Mouse (Mus musculus) megakaryocyte, adult 5-6 weeks (primary cell): ENCODE results near the gene Cyp2c55. TPM values are rescaled to one million over a fixed set of nuclear protein-coding genes. Genes with fewer than 3 reads are reported as not detected.
A peak's percentile ranks its signal among the peaks of the same experiment; 100 is the strongest.

Source experiments
- ATAC-seq: 2 replicates; pipeline ENCODE4 v1.8.0; 2016; ENCODE audit warnings: mild to moderate bottlenecking, inconsistent platforms; ENCODE audit not compliant: poor library complexity, severe bottlenecking
- total RNA-seq, 2 experiments: library from RNA; stranded (forward) in 1 of 2; stranded (reverse) in 1 of 2; fragments of 153-499, 151-499 nt in 1 of 2; fragments of 221-1000, 200-1000 nt in 1 of 2; gene quantifications; 2 replicates each; pipeline versions ENCODE4 v1.2.3 to v1.2.4; 2015 to 2017

The Cyp2c55 gene
- total RNA-seq (2015) = not detected in 2 replicates
- total RNA-seq (2017) = not detected in 2 replicates

DNA sequence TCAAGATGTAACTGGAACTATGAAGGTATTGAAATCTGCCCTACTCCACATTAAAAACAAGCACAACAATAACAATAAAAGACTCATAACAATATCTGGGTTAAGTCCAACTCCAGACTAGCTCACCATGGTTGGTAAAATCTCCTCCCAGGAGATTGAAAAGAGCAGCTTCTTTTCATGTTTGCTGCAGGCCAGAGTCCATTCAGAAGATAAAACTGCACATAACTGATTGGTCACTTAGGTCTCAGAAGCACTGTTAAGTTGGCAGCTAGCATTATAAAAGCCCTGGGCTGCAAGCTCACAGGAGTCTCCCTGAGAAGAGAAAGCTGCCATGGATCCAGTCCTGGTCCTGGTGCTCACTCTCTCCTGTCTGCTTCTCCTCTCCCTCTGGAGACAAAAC, at the start of gene Cyp2c55:
TSS of gene Cyp2c55 (plus strand) at position 305 of the 400 bp plus-strand sequence.
- no peak for ATAC-seq

DNA sequence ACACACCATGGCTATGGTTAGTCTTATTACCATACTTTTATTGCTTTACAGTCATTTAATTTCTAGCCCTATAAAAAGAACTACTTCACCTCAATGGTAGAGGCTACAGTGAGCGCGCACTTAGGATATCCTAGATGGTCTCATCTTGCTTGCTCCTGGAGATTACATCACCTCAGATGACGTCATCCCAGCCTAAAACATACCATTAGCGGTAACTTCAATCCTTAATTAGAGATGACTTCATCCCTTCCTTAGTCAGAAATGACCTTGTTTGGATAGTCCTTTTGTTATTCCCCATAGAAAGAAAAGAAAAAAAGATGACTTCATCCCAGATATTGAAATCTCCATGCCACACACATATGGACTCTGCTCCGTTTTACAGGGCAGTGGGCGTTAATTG, 36.1 kb upstream of the Cyp2c55 start:
- ATAC-seq = no peak

DNA sequence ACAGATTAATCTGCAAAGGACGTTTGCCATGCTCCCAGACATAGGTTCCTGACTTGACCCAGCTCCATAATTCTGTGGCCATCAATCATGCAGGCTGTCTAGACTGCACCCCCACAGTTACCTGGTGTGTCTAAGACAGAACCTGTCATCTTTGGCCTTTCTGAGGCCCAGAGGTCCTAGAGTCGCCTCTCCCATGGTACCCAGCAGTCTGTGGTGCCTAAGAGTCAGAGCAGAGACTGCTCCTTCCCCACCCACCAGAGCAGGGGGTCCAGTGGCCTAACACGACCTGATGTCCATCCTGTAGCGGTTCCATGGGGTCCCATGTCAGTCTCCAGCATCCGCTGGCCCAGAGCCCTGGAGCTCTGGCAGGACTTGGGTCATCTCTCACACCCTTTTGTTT, 34.2 kb upstream of the Cyp2c55 start:
- no peak for ATAC-seq

DNA sequence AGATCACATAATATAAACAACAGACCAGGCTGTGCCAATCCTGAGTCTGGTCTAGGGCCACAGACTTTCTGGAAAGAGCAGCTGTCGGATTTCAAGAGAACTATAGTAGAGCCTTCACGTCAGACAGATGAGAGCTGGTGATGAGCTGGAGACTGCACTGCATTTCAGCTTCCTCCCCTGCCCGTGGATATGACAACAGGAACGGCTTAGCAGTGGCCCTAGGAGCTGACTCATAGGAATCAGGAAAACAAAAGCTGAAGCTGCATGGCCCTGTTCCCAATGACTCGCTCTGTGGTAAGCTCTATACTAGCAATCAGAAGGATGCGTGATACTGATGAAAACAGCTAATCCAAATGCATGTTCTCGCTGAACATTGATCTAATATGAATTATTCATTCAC, 33.2 kb upstream of the Cyp2c55 start:
- ATAC-seq = no peak

DNA sequence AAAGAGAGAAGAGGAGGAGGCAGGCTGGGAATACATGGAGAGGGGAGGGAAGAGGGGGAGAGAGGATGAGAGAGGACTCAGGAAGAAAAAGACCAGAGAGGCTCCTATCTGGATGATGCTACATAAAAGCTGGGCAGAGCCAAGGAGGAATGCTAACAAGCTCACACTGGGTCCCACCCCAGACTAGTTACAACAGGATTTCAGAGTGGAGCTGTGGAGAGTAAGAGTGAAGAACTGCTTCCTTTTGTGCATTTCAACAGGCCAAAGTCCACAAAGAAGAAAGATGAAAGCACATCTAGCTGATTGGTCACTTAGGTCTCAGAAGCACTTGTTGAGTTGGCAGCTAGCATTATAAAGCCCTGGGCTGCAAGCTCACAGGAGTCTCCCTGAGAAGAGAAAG, 30.6 kb upstream of the Cyp2c55 start:
- ATAC-seq = no peak

DNA sequence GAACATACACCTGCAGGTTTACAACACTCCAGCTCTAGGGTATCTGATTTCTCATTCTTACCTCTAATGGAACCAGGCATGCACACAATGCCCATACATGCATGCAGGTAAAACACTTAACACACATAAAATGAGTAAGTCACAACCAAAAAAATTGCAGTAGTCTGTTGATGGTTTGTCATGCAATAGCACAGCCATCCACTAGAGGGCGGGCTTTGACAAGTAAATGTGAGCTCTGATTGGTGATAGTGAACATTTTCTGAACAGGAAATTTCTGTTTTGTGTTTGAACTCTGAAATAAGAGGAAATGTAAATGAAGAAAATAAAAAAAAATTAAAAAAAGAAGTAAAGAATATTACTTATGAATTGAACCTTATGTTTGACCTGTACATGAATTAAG, 24.9 kb upstream of the Cyp2c55 start:
- peak; percentile 72 for ATAC-seq

DNA sequence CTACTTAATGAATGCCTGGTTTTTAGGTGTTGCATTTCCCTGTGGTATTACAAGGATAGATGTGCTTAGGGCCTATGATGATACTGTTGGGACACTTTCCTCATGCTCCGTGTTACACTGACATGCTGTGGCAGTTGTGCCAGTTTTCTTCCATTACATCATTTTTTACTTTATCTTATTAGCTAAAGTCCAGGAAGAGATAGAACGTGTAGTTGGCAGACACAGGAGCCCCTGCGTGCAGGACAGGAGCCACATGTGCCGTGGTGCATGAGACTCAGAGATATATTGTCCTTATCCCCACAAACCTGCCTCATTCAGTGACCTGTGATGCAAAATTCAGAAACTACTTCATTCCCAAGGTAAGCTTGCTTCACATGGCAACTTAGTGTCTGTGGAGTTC, 8.6 kb upstream of the Cyp2c55 start:
- ATAC-seq = no peak

DNA sequence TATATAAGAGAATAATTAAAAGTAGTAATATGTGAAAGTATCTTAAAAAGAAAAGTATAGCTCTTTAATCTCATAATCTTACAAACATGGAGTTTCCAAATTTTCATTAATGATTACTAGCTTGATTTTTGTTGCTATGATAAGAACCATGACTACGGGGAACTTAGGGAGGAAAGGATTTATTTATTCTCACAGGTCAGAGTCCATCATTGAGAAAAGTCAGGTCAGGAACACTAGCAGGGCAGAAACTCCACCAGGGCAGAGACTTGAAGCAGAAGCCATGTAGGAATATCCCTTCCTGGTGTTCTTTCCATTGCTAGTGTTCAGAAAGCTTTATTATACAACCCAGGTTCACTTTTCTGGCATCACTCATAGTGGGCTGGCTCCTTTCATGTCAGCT, 8.1 kb upstream of the Cyp2c55 start:
- ATAC-seq = no peak

DNA sequence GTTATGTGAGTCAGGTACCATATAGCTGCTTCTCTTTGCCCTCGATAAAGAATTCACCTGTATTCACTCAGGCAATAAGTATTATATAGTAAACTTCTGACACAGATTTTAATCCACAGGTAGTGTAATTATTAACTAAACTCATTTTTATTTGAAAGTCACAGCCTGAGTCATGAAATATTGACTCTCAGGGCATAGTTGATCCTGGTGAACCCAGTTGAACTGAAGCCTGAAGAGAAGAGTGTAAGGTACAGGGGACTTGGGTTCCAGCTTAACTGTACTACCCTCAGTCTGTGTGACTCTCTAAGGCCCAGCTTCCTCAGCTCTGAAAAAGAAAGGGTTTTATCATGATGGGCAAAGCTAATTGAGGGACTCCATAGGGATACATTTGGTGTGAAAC, 1.7 kb upstream of the Cyp2c55 start:
- ATAC-seq = no peak

DNA sequence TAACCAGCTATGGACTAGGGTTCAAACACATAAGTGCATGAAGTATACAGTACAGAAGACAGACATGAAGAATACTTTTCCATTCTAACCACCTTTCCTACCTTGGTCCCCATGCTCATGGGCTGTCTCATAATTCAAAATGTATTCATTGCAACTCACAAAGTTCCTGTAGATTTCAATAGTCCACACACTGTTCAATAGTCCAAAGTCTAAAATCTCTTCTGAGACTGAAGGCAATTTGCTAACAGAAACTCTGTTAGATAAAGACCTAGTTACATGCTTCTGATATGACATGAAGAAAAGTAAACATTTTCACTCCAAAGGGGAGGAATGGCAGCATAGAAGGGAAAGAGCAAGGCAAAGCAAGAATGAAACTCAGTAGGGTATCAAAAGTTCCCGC, 51.1 kb downstream of the Cyp2c55 start:
- no peak for ATAC-seq

DNA sequence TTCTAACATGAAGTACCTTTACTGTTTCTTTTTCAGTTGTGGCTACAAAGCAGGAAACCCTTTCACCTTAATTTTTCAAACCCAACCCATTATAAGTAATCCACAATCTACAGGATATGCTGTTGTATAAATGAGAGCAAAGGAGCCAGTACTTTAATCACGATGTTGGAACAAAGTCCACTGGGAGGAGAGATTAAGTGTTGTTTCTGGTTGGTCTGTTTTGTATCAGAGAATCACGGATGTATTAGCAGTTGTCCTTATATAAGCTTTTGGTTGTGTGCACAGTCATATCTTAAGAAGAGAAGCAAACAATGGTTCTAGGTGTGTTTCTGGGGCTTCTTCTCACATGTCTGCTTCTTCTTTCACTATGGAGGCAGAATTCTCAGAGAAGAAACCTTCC, 53.9 kb downstream of the Cyp2c55 start, which contains the start of gene Cyp2c65:
TSS of gene Cyp2c65 (plus strand) at position 297 of the 400 bp plus-strand sequence.
- ATAC-seq = no peak

Other genes starting within 250 kb of the Cyp2c55 start
- gene Noc3l, start 187.8 kb upstream of the Cyp2c55 start, total RNA-seq (2015) = 3.6 and 5.2 TPM in 2 replicates
- 10.2 and 10.5 TPM in 2 replicates for gene Noc3l, start 187.8 kb upstream of the Cyp2c55 start, total RNA-seq (2017)
- 1.6 and 2.5 TPM in 2 replicates for gene Tbc1d12, start 170.4 kb upstream of the Cyp2c55 start, total RNA-seq (2015)
- 1.5 and 2.8 TPM in 2 replicates for gene Tbc1d12, start 170.4 kb upstream of the Cyp2c55 start, total RNA-seq (2017)
- gene Hells, start 76.1 kb upstream of the Cyp2c55 start, total RNA-seq (2015) = 54.8 and 63.1 TPM in 2 replicates
- 51.6 and 55.5 TPM in 2 replicates for gene Hells, start 76.1 kb upstream of the Cyp2c55 start, total RNA-seq (2017)
- 0.46 TPM in 1 of 2 replicates, not detected in the other for gene Cyp2c65, start 54.0 kb downstream of the Cyp2c55 start, total RNA-seq (2015)
- not detected in 2 replicates for gene Cyp2c65, start 54.0 kb downstream of the Cyp2c55 start, total RNA-seq (2017)
- gene Cyp2c66, start 106.9 kb downstream of the Cyp2c55 start, total RNA-seq (2015) = not detected in 2 replicates
- not detected in 2 replicates for gene Cyp2c66, start 106.9 kb downstream of the Cyp2c55 start, total RNA-seq (2017)